Mouse (Mus musculus): ENCODE results near the gene Tmem189. TPM values are rescaled to one million over a fixed set of nuclear protein-coding genes. Genes with fewer than 3 reads are reported as not detected.

Gene Tmem189
- polyA plus RNA-seq, 1 experiment from 2014 or later, result 64.6 TPM

DNA sequence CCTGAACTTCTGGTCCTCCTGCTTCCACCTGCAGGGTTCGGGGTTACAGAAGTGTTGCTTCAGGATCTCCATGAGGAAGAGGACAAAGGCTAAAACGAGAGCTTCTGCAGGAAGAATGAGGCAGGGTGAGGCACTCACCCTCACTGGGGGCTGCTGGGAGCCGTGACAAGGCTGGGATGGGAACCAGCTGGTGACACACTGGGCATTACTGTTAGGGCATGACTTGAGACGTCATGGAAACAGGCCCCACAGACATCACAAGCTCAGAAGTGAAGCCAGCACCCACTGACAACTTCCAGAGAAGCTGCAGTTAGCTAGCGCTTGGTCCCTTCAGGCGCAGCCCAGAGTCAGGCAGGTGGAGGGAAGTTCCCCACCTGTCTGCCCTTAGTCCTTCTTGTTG lies 89.7 kb downstream of the Tmem189 start:
- no peak for TF ChIP-seq CTCF (IDR thresholded peaks at IDR 0.05; ENCODE audit: low read depth)
- peaks cover 32% of the 10 kb centered on the region for H3K4me1 ChIP-seq (replicated peaks; ENCODE audit: insufficient read depth, low read length)
- DNase-seq (ENCODE audit: low spot score), result no peak

DNA sequence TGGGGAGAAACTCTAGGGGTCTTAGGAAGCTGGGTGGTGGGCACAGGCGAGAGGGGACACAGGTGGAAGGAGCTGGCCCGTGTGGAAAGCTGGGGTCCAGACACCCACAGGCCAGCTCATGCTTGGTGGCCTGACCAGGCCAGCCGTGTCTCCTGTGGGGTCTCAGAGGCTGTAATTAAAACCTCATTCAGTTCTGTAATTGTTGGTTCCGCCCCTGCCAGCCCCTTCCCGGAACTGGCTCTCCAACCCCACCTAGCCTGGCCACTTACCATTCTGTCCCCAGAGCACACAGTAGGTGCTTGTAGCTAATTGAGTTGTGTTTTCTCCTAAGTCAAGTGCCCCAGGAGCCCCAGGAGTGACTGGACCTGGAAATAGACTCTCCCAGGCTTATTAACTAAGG lies 90.4 kb downstream of the Tmem189 start:
- TF ChIP-seq CTCF (IDR thresholded peaks at IDR 0.05; ENCODE audit: low read depth), result no peak
- WGBS, result 75% methylated on average over 5 of the region's 5 CpGs
- H3K9ac ChIP-seq (ENCODE audit: low read depth, low read length), result no peak overlapping the region
- no peak for ATAC-seq (replicated peaks; ENCODE audit: low FRiP score, low read depth)
- no peak overlapping the region for H3K4me3 ChIP-seq (replicated peaks; ENCODE audit: low read depth, low read length)
- no peaks in the 10 kb centered on the region for H3K9me3 ChIP-seq (replicated peaks; ENCODE audit: low read length)
- no peak for DNase-seq (ENCODE audit: low spot score)
- no peaks in the 10 kb centered on the region for H3K36me3 ChIP-seq (ENCODE audit: insufficient read depth, low read length)
- no peak overlapping the region for H3K27ac ChIP-seq
- H3K4me1 ChIP-seq (replicated peaks; ENCODE audit: insufficient read depth, low read length), result peaks cover 34% of the 10 kb centered on the region
- no peak overlapping the region for H3K4me2 ChIP-seq (ENCODE audit: low read length)
- no peaks in the 10 kb centered on the region for H3K27me3 ChIP-seq (ENCODE audit: insufficient read depth, low read length)

More for the DNA sequence above, 89.7 kb downstream of the Tmem189 start:
- Histone ChIP-seq H3K9ac (ENCODE audit: low read depth, low read length) (no peak overlapping the region), H3K27me3 (ENCODE audit: insufficient read depth, low read length) (no peaks in the 10 kb centered on the region), H3K36me3 (ENCODE audit: insufficient read depth, low read length) (no peaks in the 10 kb centered on the region), H3K4me2 (ENCODE audit: low read length) (no peak overlapping the region), H3K9me3 (replicated peaks; ENCODE audit: low read length) (no peaks in the 10 kb centered on the region), H3K4me3 (replicated peaks; ENCODE audit: low read depth, low read length) (no peak overlapping the region), H3K27ac (no peak overlapping the region)
- no peak for ATAC-seq (replicated peaks; ENCODE audit: low FRiP score, low read depth)
- WGBS, result 71% methylated on average over 6 of the region's 6 CpGs

- peak; percentile 55 for ATAC-seq (replicated peaks; ENCODE audit: low FRiP score, low read depth)
- DNase-seq (ENCODE audit: low spot score), result peak; percentile 79
- peak overlapping the region; percentile 51 for H3K9ac ChIP-seq (ENCODE audit: low read depth, low read length)
- no peak for TF ChIP-seq CTCF (IDR thresholded peaks at IDR 0.05; ENCODE audit: low read depth)
- H3K27me3 ChIP-seq (ENCODE audit: insufficient read depth, low read length), result no peaks in the 10 kb centered on the region
- peak overlapping the region; percentile 85 for H3K27ac ChIP-seq
- H3K4me2 ChIP-seq (ENCODE audit: low read length), result peak overlapping the region; percentile 40
- H3K4me3 ChIP-seq (replicated peaks; ENCODE audit: low read depth, low read length), result no peak overlapping the region; the same call in 1 of the 2 replicates
- WGBS, result 19% methylated on average over 32 of the region's 40 CpGs
- H3K4me1 ChIP-seq (replicated peaks; ENCODE audit: insufficient read depth, low read length), result peaks cover 44% of the 10 kb centered on the region
- no peaks in the 10 kb centered on the region for H3K9me3 ChIP-seq (replicated peaks; ENCODE audit: low read length)
- no peaks in the 10 kb centered on the region for H3K36me3 ChIP-seq (ENCODE audit: insufficient read depth, low read length)
Observed at GRCm38 (mm10) chr2:167597492-167598186, 92.0 kb downstream of the Tmem189 start.

DNA sequence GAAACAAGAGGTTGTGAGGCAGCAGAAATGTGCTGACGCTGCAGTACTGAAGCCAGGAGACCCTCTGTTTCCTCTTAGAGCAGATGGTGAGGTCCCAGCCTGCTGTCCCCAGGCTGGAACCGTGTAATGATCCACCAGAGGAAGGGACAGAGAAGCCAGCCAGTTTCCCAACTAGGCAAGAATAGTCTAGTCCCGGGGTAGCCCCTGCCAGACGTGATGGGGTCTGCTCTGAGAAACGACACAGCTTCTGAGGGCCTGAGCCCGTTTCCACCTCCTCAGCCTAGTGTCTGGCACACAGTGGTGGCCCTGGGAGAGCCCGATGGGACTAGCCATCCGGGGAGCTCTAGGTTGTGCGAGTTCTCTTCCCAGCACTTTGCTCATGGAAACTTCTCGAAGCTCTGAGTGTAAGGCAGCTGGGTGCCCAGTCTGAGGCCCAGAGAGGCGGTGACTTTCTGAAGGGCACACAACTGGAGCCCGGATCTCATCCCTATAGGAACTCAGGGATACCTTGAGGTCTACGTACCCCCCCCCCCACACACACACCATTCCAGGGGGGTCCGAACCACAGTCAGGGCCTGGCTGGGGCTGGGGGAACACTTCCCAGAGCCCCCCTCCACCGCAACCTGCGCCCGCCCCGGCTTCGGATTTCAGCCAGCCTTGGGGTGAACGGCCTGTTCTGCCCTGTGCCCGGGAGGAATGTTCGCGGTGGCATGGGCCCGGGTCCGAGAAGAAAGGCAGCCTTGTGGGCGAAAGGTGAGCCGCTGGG lies 92.7 kb downstream of the Tmem189 start:
- Histone ChIP-seq H3K4me1 (replicated peaks; ENCODE audit: insufficient read depth, low read length) (peaks cover 44% of the 10 kb centered on the region), H3K27ac (peak overlapping the region; percentile 85), H3K9ac (ENCODE audit: low read depth, low read length) (peak overlapping the region; percentile 51), H3K4me3 (replicated peaks; ENCODE audit: low read depth, low read length) (no peak overlapping the region; the same call in 1 of the 2 replicates), H3K36me3 (ENCODE audit: insufficient read depth, low read length) (no peaks in the 10 kb centered on the region), H3K4me2 (ENCODE audit: low read length) (peak overlapping the region; percentile 40), H3K9me3 (replicated peaks; ENCODE audit: low read length) (no peaks in the 10 kb centered on the region), H3K27me3 (ENCODE audit: insufficient read depth, low read length) (no peaks in the 10 kb centered on the region)
- WGBS, result 23% methylated on average over 27 of the region's 27 CpGs
- TF ChIP-seq CTCF (IDR thresholded peaks at IDR 0.05; ENCODE audit: low read depth), result no peak
- ATAC-seq (replicated peaks; ENCODE audit: low FRiP score, low read depth), result peak; percentile 30
- DNase-seq (ENCODE audit: low spot score), result peak; percentile 27

GRCm38 (mm10) chr2:167596262-167596661 lies 93.4 kb downstream of the Tmem189 start:
- no peaks in the 10 kb centered on the region for H3K9me3 ChIP-seq (replicated peaks; ENCODE audit: low read length)
- H3K27me3 ChIP-seq (ENCODE audit: insufficient read depth, low read length), result no peaks in the 10 kb centered on the region
- no peak for TF ChIP-seq CTCF (IDR thresholded peaks at IDR 0.05; ENCODE audit: low read depth)
- ATAC-seq (replicated peaks; ENCODE audit: low FRiP score, low read depth) (no peak), DNase-seq (ENCODE audit: low spot score) (no peak)
- H3K27ac ChIP-seq, result peak overlapping the region; percentile 82
- 19% methylated on average over 4 of the region's 4 CpGs for WGBS
- no peaks in the 10 kb centered on the region for H3K36me3 ChIP-seq (ENCODE audit: insufficient read depth, low read length)
- H3K4me2 ChIP-seq (ENCODE audit: low read length), result no peak overlapping the region
- peaks cover 44% of the 10 kb centered on the region for H3K4me1 ChIP-seq (replicated peaks; ENCODE audit: insufficient read depth, low read length)
- H3K4me3 ChIP-seq (replicated peaks; ENCODE audit: low read depth, low read length), result no peak overlapping the region
- no peak overlapping the region for H3K9ac ChIP-seq (ENCODE audit: low read depth, low read length)

DNA sequence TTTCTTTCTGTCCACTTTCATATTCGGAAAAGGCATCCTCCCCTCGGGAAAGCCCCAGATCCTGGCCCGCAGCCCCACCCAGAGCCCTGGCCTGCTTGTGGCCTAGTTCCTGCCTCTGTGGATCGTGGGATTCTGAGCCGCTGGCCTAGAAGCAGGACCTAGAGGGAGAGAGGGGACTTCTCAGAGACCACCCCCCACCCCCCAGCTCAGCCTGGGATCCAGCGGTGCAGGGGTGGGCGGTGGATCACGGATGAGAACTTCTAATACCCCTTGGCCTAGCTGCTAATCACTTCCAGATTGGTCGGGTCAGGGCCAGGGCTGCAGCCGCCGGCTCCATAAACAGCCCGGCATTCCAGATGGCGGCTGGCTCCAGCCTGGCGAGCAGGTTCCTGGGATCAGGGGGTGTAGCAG lies 93.9 kb downstream of the Tmem189 start:
- peaks cover 44% of the 10 kb centered on the region for H3K4me1 ChIP-seq (replicated peaks; ENCODE audit: insufficient read depth, low read length)
- ATAC-seq (replicated peaks; ENCODE audit: low FRiP score, low read depth), result no peak
- no peaks in the 10 kb centered on the region for H3K27me3 ChIP-seq (ENCODE audit: insufficient read depth, low read length)
- no peaks in the 10 kb centered on the region for H3K36me3 ChIP-seq (ENCODE audit: insufficient read depth, low read length)
- peak; percentile 33 for DNase-seq (ENCODE audit: low spot score)
- 32% methylated on average over 14 of the region's 14 CpGs for WGBS
- no peak for TF ChIP-seq CTCF (IDR thresholded peaks at IDR 0.05; ENCODE audit: low read depth)
- peak overlapping the region; percentile 35; the same call in 1 of the 2 replicates for H3K9ac ChIP-seq (ENCODE audit: low read depth, low read length)
- peak overlapping the region; percentile 82 for H3K27ac ChIP-seq
- H3K4me2 ChIP-seq (ENCODE audit: low read length), result no peak overlapping the region
- no peaks in the 10 kb centered on the region for H3K9me3 ChIP-seq (replicated peaks; ENCODE audit: low read length)
- H3K4me3 ChIP-seq (replicated peaks; ENCODE audit: low read depth, low read length), result no peak overlapping the region
